Mouse (Mus musculus) layer of hippocampus, adult 2 months (tissue): ENCODE measurements at regions not wholly inside any gene's neighbourhood (a gene's known extent, or its start where the extent isn't known, plus 50 kb on each side); places are given as distances from the start of the nearest gene placed in this dataset.

Experiments
- DNase-seq, 2 experiments: peaks; one replicate each; pipeline ENCODE4 v3.0.0; 2022; ENCODE audit warnings: low spot score in 2 of 2
- H3K27ac ChIP-seq: fragments of 200-600 bp; 2 replicates; pipeline ENCODE4 v1.8.1; 2022
- H3K4me3 ChIP-seq: fragments of 200-600 bp; 2 replicates; pipeline ENCODE4 v1.8.1; 2022; ENCODE audit warnings: mild to moderate bottlenecking
- CTCF ChIP-seq: fragments of 200-600 bp; conservative IDR thresholded peaks from 2 replicates; pipeline ENCODE4 v1.8.1; 2022; ENCODE audit warnings: antibody characterized with exemption, mild to moderate bottlenecking, moderate library complexity

GRCm38 (mm10) chr15:51110186-51110585 lies 2774.5 kb upstream of the Gm7489 start:
- H3K4me3 ChIP-seq = no peak overlapping the region
- TF ChIP-seq CTCF = no peak
- H3K27ac ChIP-seq = no peak overlapping the region
- DNase-seq = no peak

GRCm38 (mm10) chr15:51125896-51126295 lies 2758.8 kb upstream of the Gm7489 start:
- DNase-seq = no peak
- no peak overlapping the region for H3K4me3 ChIP-seq
- TF ChIP-seq CTCF = no peak
- H3K27ac ChIP-seq = no peak overlapping the region

GRCm38 (mm10) chr15:51131017-51131416 lies 2753.7 kb upstream of the Gm7489 start:
- no peak overlapping the region for H3K27ac ChIP-seq

GRCm38 (mm10) chr15:51136121-51136520 lies 2748.6 kb upstream of the Gm7489 start:
- H3K4me3 ChIP-seq = peak overlapping the region; percentile 15; the same call in 1 of the 2 replicates
- TF ChIP-seq CTCF = no peak
- DNase-seq = no peak
- H3K27ac ChIP-seq = no peak overlapping the region

More at GRCm38 (mm10) chr15:51131017-51131416, 2753.7 kb upstream of the Gm7489 start:
- H3K4me3 ChIP-seq = no peak overlapping the region
- no peak for DNase-seq
- no peak for TF ChIP-seq CTCF

- no peak for DNase-seq
- no peak for TF ChIP-seq CTCF
- H3K4me3 ChIP-seq = no peak overlapping the region
- no peak overlapping the region for H3K27ac ChIP-seq
These were observed 2745.2 kb upstream of the Gm7489 start for GRCm38 (mm10) chr15:51139507-51139906.

GRCm38 (mm10) chr15:51173976-51174620 lies 2710.6 kb upstream of the Gm7489 start:
- no peak for TF ChIP-seq CTCF
- DNase-seq = no peak
- H3K27ac ChIP-seq = no peak overlapping the region
- no peak overlapping the region for H3K4me3 ChIP-seq

GRCm38 (mm10) chr15:51176466-51176865 lies 2708.2 kb upstream of the Gm7489 start:
- no peak overlapping the region for H3K4me3 ChIP-seq
- H3K27ac ChIP-seq = no peak overlapping the region
- DNase-seq = peak in 1 of 2 experiments; percentile 14
- TF ChIP-seq CTCF = no peak

- no peak for TF ChIP-seq CTCF
- no peak for DNase-seq
- Histone ChIP-seq H3K27ac (no peak overlapping the region), H3K4me3 (no peak overlapping the region)
These were observed 2695.6 kb upstream of the Gm7489 start for GRCm38 (mm10) chr15:51189134-51189533.

GRCm38 (mm10) chr15:51197466-51198158 lies 2687.1 kb upstream of the Gm7489 start:
- Histone ChIP-seq H3K27ac (no peak overlapping the region), H3K4me3 (no peak overlapping the region)
- no peak for TF ChIP-seq CTCF
- DNase-seq = no peak

GRCm38 (mm10) chr15:51203351-51203750 lies 2681.4 kb upstream of the Gm7489 start:
- Histone ChIP-seq H3K27ac (no peak overlapping the region), H3K4me3 (no peak overlapping the region)
- TF ChIP-seq CTCF = no peak
- no peak for DNase-seq

GRCm38 (mm10) chr15:51206050-51206449 lies 2678.7 kb upstream of the Gm7489 start:
- TF ChIP-seq CTCF = no peak
- H3K4me3 ChIP-seq = no peak overlapping the region
- no peak for DNase-seq
- H3K27ac ChIP-seq = 0 out of 2 replicates have a peak overlapping the region, but pooled peaks have one; percentile 37

GRCm38 (mm10) chr15:51206773-51207172 lies 2677.9 kb upstream of the Gm7489 start:
- H3K4me3 ChIP-seq = no peak overlapping the region
- no peak for DNase-seq
- H3K27ac ChIP-seq = no peak overlapping the region
- no peak for TF ChIP-seq CTCF

GRCm38 (mm10) chr15:51234873-51235272 lies 2649.8 kb upstream of the Gm7489 start:
- no peak for DNase-seq
- Histone ChIP-seq H3K4me3 (no peak overlapping the region), H3K27ac (no peak overlapping the region)
- no peak for TF ChIP-seq CTCF

GRCm38 (mm10) chr15:51244596-51244995 lies 2640.1 kb upstream of the Gm7489 start:
- no peak for TF ChIP-seq CTCF
- no peak overlapping the region for H3K4me3 ChIP-seq
- no peak overlapping the region for H3K27ac ChIP-seq
- DNase-seq = no peak
